Mouse (Mus musculus) MEL-GATA-1-ER (cell line): ENCODE results near the gene Olfr1095.

Experiments
- DNase-seq: peaks from one replicate; pipeline ENCODE4 v3.0.0-alpha.2; 2012; ENCODE audit warnings: low read depth; ENCODE audit errors: extremely low read depth

Olfr1095 gene

GRCm38 (mm10) chr2:86851596-86851995 is at the start of gene Olfr1095:
Olfr1095 (minus strand) TSS chr2:86851696.
- DNase-seq, result no peak

GRCm38 (mm10) chr2:86892116-86892515 is 40.6 kb upstream of the Olfr1095 start, which contains the start of gene Olfr1097:
Olfr1097 (minus strand) TSS chr2:86892216.
- DNase-seq, result no peak

GRCm38 (mm10) chr2:86874702-86875101 is 23.2 kb upstream of the Olfr1095 start, which contains the start of gene Gm13723:
Gm13723 (minus strand) TSS chr2:86874802.
- no peak for DNase-seq

- DNase-seq, result no peak
These were observed 27.1 kb downstream of the Olfr1095 start, which contains the start of gene Olfr1094 for GRCm38 (mm10) chr2:86824363-86824762. Olfr1094 (plus strand) TSS chr2:86824663.

GRCm38 (mm10) chr2:86809918-86810317 is 41.6 kb downstream of the Olfr1095 start, which contains the start of gene Olfr141:
Olfr141 (minus strand) TSS chr2:86810018.
- no peak for DNase-seq
